Mouse (Mus musculus) hindbrain, embryonic 12.5 days (tissue): ENCODE measurements around the gene Wipi1. TPM values are rescaled to one million over a fixed set of nuclear protein-coding genes. Genes with fewer than 3 reads are reported as not detected.
"Not testable (repeated sequence)": the region's sequence is repeated elsewhere in the genome, so short reads cannot be mapped to it uniquely, and the experiment has no call there.

Source experiments
- ATAC-seq: fragments of 200-750 bp; cut with Nextera tagmentation; 2 replicates; pipeline ENCODE4 v1.8.0; 2017; ENCODE audit warnings: moderate TSS enrichment; ENCODE audit not compliant: low FRiP score
- H3K27ac ChIP-seq: fragments of 300-500 bp; sonication (generic); 2 replicates; pipeline ENCODE4 v1.5.1; 2016; ENCODE audit warnings: mild to moderate bottlenecking
- H3K27me3 ChIP-seq: fragments of 300-500 bp; sonication (generic); 2 replicates; pipeline ENCODE4 v1.6.1; 2016; ENCODE audit warnings: mild to moderate bottlenecking
- H3K36me3 ChIP-seq: fragments of 300-500 bp; sonication (generic); 2 replicates; pipeline ENCODE4 v1.6.1; 2016; ENCODE audit warnings: mild to moderate bottlenecking
- H3K4me1 ChIP-seq: fragments of 300-500 bp; sonication (generic); 2 replicates; pipeline ENCODE4 v1.6.1; 2016
- H3K4me2 ChIP-seq: fragments of 300-500 bp; sonication (generic); replicated peaks from 2 replicates; pipeline ENCODE4 v1.6.1; 2016; ENCODE audit warnings: mild to moderate bottlenecking
- H3K4me3 ChIP-seq: fragments of 300-500 bp; sonication (generic); 2 replicates; pipeline ENCODE4 v1.5.1; 2016; ENCODE audit warnings: mild to moderate bottlenecking
- H3K9ac ChIP-seq: fragments of 300-500 bp; sonication (generic); 2 replicates; pipeline ENCODE4 v1.6.1; 2016; ENCODE audit warnings: mild to moderate bottlenecking, moderate library complexity
- H3K9me3 ChIP-seq: fragments of 300-500 bp; sonication (generic); replicated peaks from 2 replicates; pipeline ENCODE4 v1.6.1; 2016; ENCODE audit warnings: mild to moderate bottlenecking
- WGBS: fragments of 180-500 bp; shearing (Covaris S2); methylation state at CpG from one replicate; pipeline ENCODE4 v1.1.7; 2016; 5-methylcytosine and 5-hydroxymethylcytosine counted together
- polyA plus RNA-seq: library from polyadenylated mRNA; unstranded; fragments of >200 nt; fragmentation: Nextera tagmentation; extraction: Ambion mirVana; gene quantifications from 2 replicates; pipeline ENCODE4 v1.2.1, GENCODE M21; 2016

The Wipi1 gene
- polyA plus RNA-seq = 25.1 and 27.5 TPM in 2 replicates

DNA sequence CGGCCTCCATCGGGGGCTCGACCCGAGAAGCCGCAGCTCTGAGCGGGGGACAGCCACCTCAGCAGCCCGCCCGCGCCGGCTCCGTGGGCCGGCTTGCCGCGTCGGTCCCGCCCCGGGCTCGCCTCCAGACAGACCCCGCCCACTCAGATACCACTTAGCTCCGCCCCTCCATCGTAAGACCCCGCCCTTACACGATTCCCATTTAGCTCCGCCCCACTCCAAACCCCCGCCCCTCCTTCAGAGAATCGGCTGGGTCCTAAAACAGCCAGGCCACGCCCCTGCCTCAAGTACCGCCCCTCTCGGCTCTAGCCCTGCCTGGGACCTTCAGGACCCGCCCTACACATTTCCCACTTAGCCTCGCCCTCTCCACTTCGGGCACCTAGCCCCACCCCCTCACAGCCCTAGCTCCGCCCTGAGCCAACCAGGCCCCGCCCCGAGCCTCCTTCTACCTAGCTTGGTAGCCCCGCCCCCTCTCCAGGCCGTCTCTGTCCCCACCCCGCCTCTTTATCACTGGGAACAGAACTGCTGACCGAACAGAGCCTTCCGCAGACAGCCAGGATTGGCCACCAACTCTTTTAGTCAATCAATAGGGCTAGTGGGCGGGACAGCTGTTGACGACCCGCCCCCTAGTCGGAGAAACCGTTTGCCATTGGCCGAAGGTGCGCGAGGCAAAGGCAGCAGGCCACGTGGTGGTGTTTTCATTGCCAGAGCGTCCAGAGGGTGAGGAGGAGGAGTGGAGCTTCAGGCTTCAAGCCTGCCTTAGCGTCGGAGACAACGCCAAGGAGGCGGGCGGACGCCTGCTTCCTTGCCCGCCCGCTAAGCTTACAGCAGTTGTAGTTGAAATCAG is at the start of gene Wipi1:
Gene Wipi1 (minus strand): TSS at position 665 of the 847 bp plus-strand sequence.
- Histone ChIP-seq H3K27ac (peak within 1 kb of the TSS; percentile 71), H3K27me3 (0 out of 2 replicates have a peak, but pooled peaks cover 4% of the 10 kb centered on the region), H3K4me3 (peak within 1 kb of the TSS; percentile 62), H3K9ac (peak within 1 kb of the TSS; percentile 78), H3K9me3 (no peaks in the 10 kb centered on the region), H3K4me1 (peaks cover 19% of the 10 kb centered on the region), H3K4me2 (peak within 1 kb of the TSS; percentile 90), H3K36me3 (no peaks in the 10 kb centered on the region)
- under 1% methylated on average over 48 of the region's 58 CpGs for WGBS
- peak; percentile 98 for ATAC-seq

- H3K36me3 ChIP-seq = peaks cover 71% of the 10 kb centered on the region
- H3K27me3 ChIP-seq, H3K4me2 ChIP-seq, H3K9ac ChIP-seq, H3K27ac ChIP-seq, ATAC-seq, H3K4me1 ChIP-seq, H3K9me3 ChIP-seq, H3K4me3 ChIP-seq: not testable (repeated sequence)
- WGBS = 90% methylated on average over 8 of the region's 8 CpGs
These were observed 48.8 kb upstream of the Wipi1 start for GRCm38 (mm10) chr11:109660526-109660925.

DNA sequence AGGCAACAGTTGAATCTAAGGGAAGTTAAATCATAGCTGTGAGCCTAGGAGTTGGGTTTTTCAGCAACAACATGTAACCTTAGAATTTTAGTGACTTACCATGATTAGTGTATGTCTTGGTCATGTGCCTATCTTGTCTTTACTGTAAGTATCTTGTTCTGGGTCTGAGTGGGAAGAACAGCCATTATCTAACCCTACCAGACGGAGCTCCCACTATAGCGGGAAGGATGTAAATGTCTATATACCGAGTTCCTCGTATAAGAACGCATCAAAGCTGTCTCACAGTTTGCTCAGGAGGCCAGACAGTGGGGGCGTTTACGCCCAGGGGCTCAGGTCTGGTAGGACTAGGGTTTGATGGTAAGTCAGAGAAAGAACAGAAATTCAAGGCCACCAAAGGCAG is 44.5 kb upstream of the Wipi1 start:
- no peak overlapping the region for H3K27ac ChIP-seq
- 94% methylated on average over 7 of the region's 7 CpGs for WGBS
- peaks cover 27% of the 10 kb centered on the region for H3K4me1 ChIP-seq
- no peaks in the 10 kb centered on the region for H3K27me3 ChIP-seq
- no peaks in the 10 kb centered on the region for H3K9me3 ChIP-seq
- no peak for ATAC-seq
- no peak overlapping the region for H3K9ac ChIP-seq
- H3K4me3 ChIP-seq = no peak overlapping the region
- no peak overlapping the region for H3K4me2 ChIP-seq
- peaks cover 52% of the 10 kb centered on the region for H3K36me3 ChIP-seq

- 90% methylated on average over 6 of the region's 6 CpGs for WGBS
- H3K27me3 ChIP-seq = no peaks in the 10 kb centered on the region
- H3K9me3 ChIP-seq = no peaks in the 10 kb centered on the region
- no peak overlapping the region for H3K27ac ChIP-seq
- H3K4me2 ChIP-seq = no peak overlapping the region
- H3K4me3 ChIP-seq = no peak overlapping the region
- H3K36me3 ChIP-seq = peaks cover 35% of the 10 kb centered on the region
- ATAC-seq = no peak
- peaks cover 29% of the 10 kb centered on the region for H3K4me1 ChIP-seq
- no peak overlapping the region for H3K9ac ChIP-seq
These were observed 42.8 kb upstream of the Wipi1 start for GRCm38 (mm10) chr11:109654581-109654980.

- H3K27me3 ChIP-seq = no peaks in the 10 kb centered on the region
These were observed 41.4 kb upstream of the Wipi1 start for GRCm38 (mm10) chr11:109653201-109653600.

DNA sequence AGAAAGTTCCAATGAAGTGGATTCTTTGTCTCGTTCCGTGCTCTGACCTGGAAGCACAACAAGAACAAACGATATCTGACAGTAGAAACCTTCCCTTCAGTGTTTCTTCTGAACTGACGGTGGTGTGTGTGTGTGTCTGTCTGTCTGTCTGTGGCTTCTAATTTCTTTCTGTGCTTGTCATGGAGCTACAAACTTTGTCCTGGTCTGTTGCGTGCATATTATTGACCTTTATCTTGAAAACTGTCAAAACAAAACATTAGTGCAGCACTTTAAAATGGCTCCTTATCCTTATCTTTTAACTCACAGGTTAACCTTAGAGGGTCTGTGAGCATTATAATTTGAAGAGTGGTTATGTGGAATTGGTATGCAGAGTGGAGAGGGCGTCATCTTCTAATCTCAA is 40.7 kb upstream of the Wipi1 start:
- ATAC-seq = no peak
- WGBS = 61% methylated on average over 6 of the region's 6 CpGs
- Histone ChIP-seq H3K4me1 (peaks cover 41% of the 10 kb centered on the region), H3K9ac (peak overlapping the region; percentile 99), H3K4me3 (peak overlapping the region; percentile 99), H3K9me3 (no peaks in the 10 kb centered on the region), H3K27me3 (no peaks in the 10 kb centered on the region), H3K36me3 (peaks cover 31% of the 10 kb centered on the region), H3K27ac (no peak overlapping the region), H3K4me2 (peak overlapping the region; percentile 89)

More at GRCm38 (mm10) chr11:109653201-109653600, 41.4 kb upstream of the Wipi1 start:
- peak overlapping the region; percentile 89 for H3K4me2 ChIP-seq
- no peak overlapping the region for H3K27ac ChIP-seq
- no peak overlapping the region for H3K9ac ChIP-seq
- peaks cover 31% of the 10 kb centered on the region for H3K36me3 ChIP-seq
- no peaks in the 10 kb centered on the region for H3K9me3 ChIP-seq
- H3K4me3 ChIP-seq = no peak overlapping the region
- WGBS = 69% methylated on average over 8 of the region's 8 CpGs
- peaks cover 41% of the 10 kb centered on the region for H3K4me1 ChIP-seq
- no peak for ATAC-seq

- Histone ChIP-seq H3K27ac (peak overlapping the region; percentile 98), H3K4me1 (peaks cover 41% of the 10 kb centered on the region), H3K4me2 (peak overlapping the region; percentile 89), H3K36me3 (peaks cover 28% of the 10 kb centered on the region), H3K9ac (peak overlapping the region; percentile 99), H3K4me3 (peak overlapping the region; percentile 99), H3K27me3 (no peaks in the 10 kb centered on the region), H3K9me3 (no peaks in the 10 kb centered on the region)
- ATAC-seq = no peak
- under 1% methylated on average over 21 of the region's 21 CpGs for WGBS
These were observed 39.8 kb upstream of the Wipi1 start for GRCm38 (mm10) chr11:109651566-109652024.

GRCm38 (mm10) chr11:109650788-109651565 is 39.2 kb upstream of the Wipi1 start:
- Histone ChIP-seq H3K4me1 (peaks cover 41% of the 10 kb centered on the region), H3K4me2 (peak overlapping the region; percentile 89), H3K36me3 (peaks cover 21% of the 10 kb centered on the region), H3K9ac (peak overlapping the region; percentile 99), H3K9me3 (no peaks in the 10 kb centered on the region), H3K4me3 (peak overlapping the region; percentile 99), H3K27ac (peak overlapping the region; percentile 98), H3K27me3 (no peaks in the 10 kb centered on the region)
- ATAC-seq = peak; percentile 97
- WGBS = under 1% methylated on average over 83 of the region's 90 CpGs

DNA sequence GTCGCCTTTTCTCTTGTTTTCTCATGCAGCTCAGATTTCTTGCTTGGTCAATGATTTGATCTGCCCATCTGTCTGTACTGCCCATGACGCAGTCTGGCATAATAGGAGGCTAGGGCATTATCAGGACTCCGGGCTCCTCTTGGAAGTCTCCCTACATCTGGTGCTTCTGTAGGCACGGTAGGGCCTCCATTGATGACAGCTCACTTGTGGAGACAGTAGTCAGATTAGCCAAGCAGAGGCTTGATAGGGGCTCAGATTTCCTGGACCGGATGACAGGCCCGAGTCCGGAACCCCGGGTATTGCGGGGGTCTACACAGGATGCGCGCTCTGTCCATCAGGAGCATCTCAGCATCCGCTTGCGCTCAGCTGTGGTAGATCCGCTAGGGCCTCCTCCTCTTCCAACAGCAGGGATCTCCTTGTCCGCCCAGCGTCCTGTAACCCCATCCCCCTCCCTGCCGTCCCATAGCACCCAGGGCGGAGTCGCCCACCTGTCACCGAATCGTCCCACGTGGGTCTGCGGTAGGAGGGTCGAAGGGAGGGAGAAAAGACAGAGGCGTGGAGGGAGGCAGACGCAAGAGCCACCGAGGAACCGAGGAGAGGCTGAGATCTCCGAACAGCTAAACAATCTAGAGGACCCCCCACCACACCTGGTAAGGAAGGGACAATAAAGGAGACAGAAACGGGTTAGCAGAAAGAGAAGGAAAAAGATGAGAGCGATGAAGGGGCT is 38.4 kb upstream of the Wipi1 start:
- Histone ChIP-seq H3K9me3 (no peaks in the 10 kb centered on the region), H3K27ac (peak overlapping the region; percentile 98), H3K4me1 (peaks cover 41% of the 10 kb centered on the region), H3K9ac (peak overlapping the region; percentile 99), H3K4me3 (peak overlapping the region; percentile 99), H3K36me3 (peaks cover 13% of the 10 kb centered on the region), H3K4me2 (peak overlapping the region; percentile 89), H3K27me3 (no peaks in the 10 kb centered on the region)
- 1% methylated on average over 31 of the region's 31 CpGs for WGBS
- peak; percentile 87 for ATAC-seq

DNA sequence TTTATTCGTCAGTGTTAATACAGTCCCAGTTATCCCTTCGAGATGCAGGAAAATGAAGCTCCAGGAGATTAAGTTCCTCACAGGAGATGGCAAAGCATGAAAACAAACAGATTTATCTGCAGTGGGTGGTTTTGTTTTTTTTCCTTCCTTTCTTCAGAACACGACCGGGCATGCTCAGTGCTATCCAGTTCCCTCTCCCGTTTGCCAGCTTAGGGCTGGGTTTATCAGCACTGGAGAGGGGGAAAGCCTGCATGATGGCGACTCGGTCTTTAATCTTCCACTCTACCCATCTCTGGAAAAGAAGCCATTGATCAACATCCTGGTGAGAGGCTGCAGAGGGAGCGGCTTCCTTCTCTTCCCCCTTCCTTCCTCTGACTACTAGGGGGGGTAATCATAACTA is 37.4 kb upstream of the Wipi1 start, which contains the start of gene Prkar1a:
Gene Prkar1a (plus strand): TSS at position 200 of the 400 bp plus-strand sequence.
- Histone ChIP-seq H3K4me1 (peaks cover 37% of the 10 kb centered on the region), H3K9ac (peak within 1 kb of the TSS; percentile 99), H3K4me3 (peak within 1 kb of the TSS; percentile 99), H3K4me2 (peak within 1 kb of the TSS; percentile 89), H3K36me3 (peaks cover 6% of the 10 kb centered on the region; the same call in 1 of the 2 replicates), H3K9me3 (no peaks in the 10 kb centered on the region), H3K27ac (peak within 1 kb of the TSS; percentile 98), H3K27me3 (no peaks in the 10 kb centered on the region)
- ATAC-seq = no peak
- WGBS = 34% methylated on average over 8 of the region's 8 CpGs

GRCm38 (mm10) chr11:109648510-109648909 is 36.7 kb upstream of the Wipi1 start:
- Histone ChIP-seq H3K9me3 (no peaks in the 10 kb centered on the region), H3K4me1 (peaks cover 31% of the 10 kb centered on the region), H3K4me3 (no peak overlapping the region), H3K27me3 (no peaks in the 10 kb centered on the region), H3K9ac (no peak overlapping the region), H3K4me2 (peak overlapping the region; percentile 89; the same call in 1 of the 2 replicates), H3K27ac (peak overlapping the region; percentile 98), H3K36me3 (no peaks in the 10 kb centered on the region)
- WGBS = 49% methylated on average over 7 of the region's 7 CpGs
- no peak for ATAC-seq
